Mouse (Mus musculus): ENCODE data around the gene Negr1. TPM values are rescaled to one million over a fixed set of nuclear protein-coding genes. Genes with fewer than 3 reads are reported as not detected.

The Negr1 gene
- polyA plus RNA-seq, 1 experiment from 2014 or later: 1.3 TPM

DNA sequence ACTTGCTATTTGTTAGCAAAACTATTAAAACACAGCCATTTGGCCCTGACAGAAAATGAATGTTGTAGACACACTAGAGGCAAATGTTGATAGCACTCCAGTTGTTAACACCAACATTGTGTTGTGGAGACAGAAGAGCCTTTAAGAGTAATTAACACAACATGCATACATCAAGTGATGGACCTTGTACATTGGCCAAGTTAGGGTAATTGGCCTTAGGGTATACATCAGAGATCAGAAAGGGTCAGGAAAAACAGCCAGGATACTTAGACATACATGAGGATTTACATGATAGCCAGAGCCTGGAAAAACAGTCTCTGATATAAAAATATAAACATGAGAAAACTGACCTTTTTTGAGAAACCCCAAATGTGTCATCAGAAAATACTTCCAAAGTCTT lies 255.3 kb downstream of the Negr1 start:
- H3K4me3 ChIP-seq: no peak overlapping the region
- H3K27me3 ChIP-seq: no peaks in the 10 kb centered on the region
- ATAC-seq (replicated peaks; ENCODE audit: insufficient number of reproducible peaks, insufficient read depth, low FRiP score, low read depth): no peak

DNA sequence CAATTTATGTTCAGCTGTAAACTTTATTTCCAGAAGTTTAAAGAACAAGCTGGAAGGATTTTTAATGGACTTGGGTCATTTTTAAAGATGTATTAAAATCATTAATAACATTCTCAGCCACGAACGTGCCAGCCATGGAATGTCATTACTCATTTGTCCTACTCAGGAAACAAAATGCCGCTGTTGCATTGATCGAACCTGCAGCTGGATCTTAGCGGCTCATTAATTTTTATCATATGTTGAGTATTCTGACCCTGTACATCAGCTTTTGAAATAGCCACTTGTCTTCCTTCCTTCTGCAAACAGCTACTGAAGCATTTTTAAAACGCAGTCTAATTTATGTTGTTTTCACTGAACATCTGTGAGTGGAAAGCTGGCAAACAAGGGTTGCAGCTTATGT lies 255.9 kb downstream of the Negr1 start:
- Histone ChIP-seq H3K27ac (no peak overlapping the region), H3K36me3 (no peaks in the 10 kb centered on the region), H3K27me3 (no peaks in the 10 kb centered on the region), H3K9ac (no peak overlapping the region), H3K4me3 (no peak overlapping the region), H3K9me3 (replicated peaks) (no peaks in the 10 kb centered on the region), H3K4me2 (no peak overlapping the region), H3K4me1 (replicated peaks) (no peaks in the 10 kb centered on the region)
- 73% methylated on average over 6 of the region's 6 CpGs for WGBS
- no peak for ATAC-seq (replicated peaks; ENCODE audit: insufficient number of reproducible peaks, insufficient read depth, low FRiP score, low read depth)

More for the DNA sequence above, 255.3 kb downstream of the Negr1 start:
- Histone ChIP-seq H3K4me1 (replicated peaks) (no peaks in the 10 kb centered on the region), H3K27ac (no peak overlapping the region), H3K9ac (no peak overlapping the region), H3K36me3 (no peaks in the 10 kb centered on the region), H3K9me3 (replicated peaks) (no peaks in the 10 kb centered on the region), H3K4me2 (no peak overlapping the region)

DNA sequence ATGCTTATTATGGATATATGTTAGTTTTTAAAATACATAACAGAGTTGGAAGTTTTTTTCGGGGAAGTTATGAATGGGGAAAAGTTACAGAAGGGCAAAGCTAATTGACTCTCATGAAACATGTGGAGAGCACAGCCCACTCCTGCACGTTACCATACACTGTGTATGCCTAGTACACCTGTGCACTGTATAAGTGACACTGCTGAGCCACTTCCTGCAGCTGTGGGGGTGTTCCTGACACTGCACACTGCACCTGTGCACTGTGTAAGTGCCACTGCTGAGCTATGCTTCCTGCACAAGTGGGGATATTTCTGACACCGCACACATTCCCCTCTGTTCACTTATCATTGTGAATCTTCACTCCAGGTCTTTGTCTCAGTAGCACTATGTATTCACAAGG lies 261.4 kb downstream of the Negr1 start:
- Histone ChIP-seq H3K4me3 (no peak overlapping the region), H3K27ac (no peak overlapping the region), H3K9ac (no peak overlapping the region), H3K4me2 (no peak overlapping the region), H3K36me3 (no peaks in the 10 kb centered on the region), H3K9me3 (replicated peaks) (no peaks in the 10 kb centered on the region), H3K4me1 (replicated peaks) (no peaks in the 10 kb centered on the region), H3K27me3 (no peaks in the 10 kb centered on the region)
- no peak for ATAC-seq (replicated peaks; ENCODE audit: insufficient number of reproducible peaks, insufficient read depth, low FRiP score, low read depth)
- WGBS: 71% methylated on average over 3 of the region's 3 CpGs

DNA sequence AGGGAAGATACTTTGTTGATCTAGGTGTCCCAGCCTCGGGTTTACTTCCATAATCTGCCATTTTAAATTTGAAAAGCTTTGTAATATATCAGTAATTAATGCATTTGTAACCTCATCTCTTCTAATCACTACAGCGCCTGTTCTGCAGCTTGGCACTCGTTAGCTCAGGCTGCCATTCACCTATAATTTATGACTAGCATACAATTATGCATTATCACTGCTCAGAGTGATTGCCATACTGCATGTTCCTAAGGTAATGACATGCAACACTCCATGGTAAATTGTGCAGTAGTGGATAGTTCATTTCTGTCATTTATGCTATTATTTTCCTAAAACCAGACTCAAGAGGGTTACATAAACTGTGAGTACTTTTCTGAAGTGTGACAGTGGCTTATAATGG lies 272.3 kb downstream of the Negr1 start:
- Histone ChIP-seq H3K36me3 (no peaks in the 10 kb centered on the region), H3K9me3 (replicated peaks) (no peaks in the 10 kb centered on the region), H3K27ac (no peak overlapping the region), H3K4me3 (no peak overlapping the region), H3K9ac (no peak overlapping the region), H3K27me3 (no peaks in the 10 kb centered on the region), H3K4me1 (replicated peaks) (no peaks in the 10 kb centered on the region), H3K4me2 (no peak overlapping the region)
- no peak for ATAC-seq (replicated peaks; ENCODE audit: insufficient number of reproducible peaks, insufficient read depth, low FRiP score, low read depth)
- 71% methylated on average over 3 of the region's 3 CpGs for WGBS

- 61% methylated on average over 2 of the region's 2 CpGs for WGBS
- no peaks in the 10 kb centered on the region for H3K27me3 ChIP-seq
- H3K36me3 ChIP-seq: no peaks in the 10 kb centered on the region
- no peaks in the 10 kb centered on the region for H3K9me3 ChIP-seq (replicated peaks)
- H3K4me3 ChIP-seq: no peak overlapping the region
- H3K4me2 ChIP-seq: no peak overlapping the region
- H3K9ac ChIP-seq: no peak overlapping the region
- H3K27ac ChIP-seq: no peak overlapping the region
- H3K4me1 ChIP-seq (replicated peaks): no peaks in the 10 kb centered on the region
- ATAC-seq (replicated peaks; ENCODE audit: insufficient number of reproducible peaks, insufficient read depth, low FRiP score, low read depth): no peak
These were observed 277.0 kb downstream of the Negr1 start for GRCm38 (mm10) chr3:156838550-156838949.

DNA sequence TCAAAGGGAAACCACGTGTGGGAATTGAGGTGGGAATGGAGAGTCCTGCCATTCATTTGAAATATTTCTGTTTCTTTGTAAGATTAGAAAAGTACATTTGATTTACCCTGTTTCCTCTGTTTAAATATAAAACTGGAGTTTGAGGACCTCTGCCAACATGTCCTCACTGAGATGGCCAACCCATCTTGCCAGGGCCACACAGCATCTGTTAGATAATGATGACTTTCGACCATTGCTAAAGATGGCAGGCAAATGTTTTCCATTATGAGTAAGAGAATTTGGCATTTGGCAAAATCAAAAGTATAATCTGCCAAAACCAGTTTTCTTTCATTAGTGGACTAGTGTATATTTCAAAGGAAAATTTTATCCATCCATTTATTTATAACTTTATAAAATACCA lies 286.8 kb downstream of the Negr1 start:
- Histone ChIP-seq H3K9ac (no peak overlapping the region), H3K4me2 (no peak overlapping the region), H3K4me1 (replicated peaks) (no peaks in the 10 kb centered on the region), H3K4me3 (no peak overlapping the region), H3K36me3 (no peaks in the 10 kb centered on the region), H3K9me3 (replicated peaks) (no peaks in the 10 kb centered on the region), H3K27me3 (no peaks in the 10 kb centered on the region), H3K27ac (no peak overlapping the region)
- ATAC-seq (replicated peaks; ENCODE audit: insufficient number of reproducible peaks, insufficient read depth, low FRiP score, low read depth): no peak
- WGBS: 69% methylated on average over 2 of the region's 2 CpGs

DNA sequence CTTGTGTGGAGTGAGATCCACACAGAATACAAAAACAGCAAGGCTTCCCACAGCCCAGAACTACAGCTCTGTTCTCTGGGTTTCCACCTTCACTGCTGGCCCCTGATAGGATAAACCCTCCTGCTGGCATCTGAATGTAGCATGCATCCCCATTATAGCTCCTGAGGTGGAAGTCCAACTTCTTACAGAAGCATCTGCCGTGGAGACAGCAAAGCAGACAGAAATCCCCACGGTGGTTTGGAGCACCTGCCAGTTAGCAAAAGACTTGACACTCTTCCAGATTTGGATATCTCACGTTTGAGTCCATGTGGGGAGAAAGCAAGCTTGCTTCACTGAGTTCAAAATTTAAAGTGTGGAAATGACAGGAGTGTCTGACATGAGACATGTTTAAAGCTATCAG lies 290.3 kb downstream of the Negr1 start:
- Histone ChIP-seq H3K36me3 (no peaks in the 10 kb centered on the region), H3K9me3 (replicated peaks) (no peaks in the 10 kb centered on the region), H3K27me3 (no peaks in the 10 kb centered on the region), H3K27ac (no peak overlapping the region), H3K4me3 (no peak overlapping the region), H3K9ac (no peak overlapping the region), H3K4me1 (replicated peaks) (no peaks in the 10 kb centered on the region), H3K4me2 (no peak overlapping the region)
- WGBS: 34% methylated on average over 3 of the region's 3 CpGs
- no peak for ATAC-seq (replicated peaks; ENCODE audit: insufficient number of reproducible peaks, insufficient read depth, low FRiP score, low read depth)

- no peak overlapping the region for H3K27ac ChIP-seq
- H3K9me3 ChIP-seq (replicated peaks): no peaks in the 10 kb centered on the region
- H3K4me2 ChIP-seq: no peak overlapping the region
- no peaks in the 10 kb centered on the region for H3K4me1 ChIP-seq (replicated peaks)
- no peak overlapping the region for H3K4me3 ChIP-seq
- H3K36me3 ChIP-seq: no peaks in the 10 kb centered on the region
- no peaks in the 10 kb centered on the region for H3K27me3 ChIP-seq
- 49% methylated on average over 3 of the region's 3 CpGs for WGBS
- no peak overlapping the region for H3K9ac ChIP-seq
- ATAC-seq (replicated peaks; ENCODE audit: insufficient number of reproducible peaks, insufficient read depth, low FRiP score, low read depth): no peak
These were observed 308.8 kb downstream of the Negr1 start for GRCm38 (mm10) chr3:156870239-156870921.

- Histone ChIP-seq H3K4me1 (replicated peaks) (no peaks in the 10 kb centered on the region), H3K4me2 (no peak overlapping the region), H3K9ac (no peak overlapping the region), H3K27ac (no peak overlapping the region), H3K27me3 (no peaks in the 10 kb centered on the region), H3K9me3 (replicated peaks) (no peaks in the 10 kb centered on the region), H3K36me3 (no peaks in the 10 kb centered on the region), H3K4me3 (no peak overlapping the region)
- ATAC-seq (replicated peaks; ENCODE audit: insufficient number of reproducible peaks, insufficient read depth, low FRiP score, low read depth): no peak
- WGBS: 51% methylated on average over 2 of the region's 2 CpGs
These were observed 309.3 kb downstream of the Negr1 start for GRCm38 (mm10) chr3:156870922-156871257.

GRCm38 (mm10) chr3:156871641-156872196 lies 310.1 kb downstream of the Negr1 start:
- Histone ChIP-seq H3K9me3 (replicated peaks) (no peaks in the 10 kb centered on the region), H3K4me2 (no peak overlapping the region), H3K9ac (no peak overlapping the region), H3K36me3 (no peaks in the 10 kb centered on the region), H3K27ac (no peak overlapping the region), H3K4me1 (replicated peaks) (no peaks in the 10 kb centered on the region), H3K27me3 (no peaks in the 10 kb centered on the region), H3K4me3 (no peak overlapping the region)
- 72% methylated on average over 6 of the region's 6 CpGs for WGBS
- no peak for ATAC-seq (replicated peaks; ENCODE audit: insufficient number of reproducible peaks, insufficient read depth, low FRiP score, low read depth)

GRCm38 (mm10) chr3:156876551-156876950 lies 315.0 kb downstream of the Negr1 start:
- Histone ChIP-seq H3K27me3 (no peaks in the 10 kb centered on the region), H3K27ac (no peak overlapping the region), H3K9ac (no peak overlapping the region), H3K4me2 (no peak overlapping the region), H3K36me3 (no peaks in the 10 kb centered on the region), H3K4me1 (replicated peaks) (no peaks in the 10 kb centered on the region), H3K9me3 (replicated peaks) (no peaks in the 10 kb centered on the region), H3K4me3 (no peak overlapping the region)
- ATAC-seq (replicated peaks; ENCODE audit: insufficient number of reproducible peaks, insufficient read depth, low FRiP score, low read depth): no peak
- 63% methylated on average over 1 of the region's 1 CpGs for WGBS

- Histone ChIP-seq H3K9me3 (replicated peaks) (no peaks in the 10 kb centered on the region), H3K4me1 (replicated peaks) (no peaks in the 10 kb centered on the region), H3K9ac (no peak overlapping the region), H3K27me3 (no peaks in the 10 kb centered on the region), H3K27ac (no peak overlapping the region), H3K36me3 (no peaks in the 10 kb centered on the region), H3K4me2 (no peak overlapping the region), H3K4me3 (no peak overlapping the region)
- 66% methylated on average over 3 of the region's 3 CpGs for WGBS
- no peak for ATAC-seq (replicated peaks; ENCODE audit: insufficient number of reproducible peaks, insufficient read depth, low FRiP score, low read depth)
These were observed 320.5 kb downstream of the Negr1 start for GRCm38 (mm10) chr3:156882129-156882528.

All from heart, embryonic 15.5 days (tissue).